Mouse (Mus musculus): ENCODE data around the gene Mapt.
"Not testable (repeated sequence)": the region's sequence is repeated elsewhere in the genome, so short reads cannot be mapped to it uniquely, and the experiment has no call there.

Gene Mapt

DNA sequence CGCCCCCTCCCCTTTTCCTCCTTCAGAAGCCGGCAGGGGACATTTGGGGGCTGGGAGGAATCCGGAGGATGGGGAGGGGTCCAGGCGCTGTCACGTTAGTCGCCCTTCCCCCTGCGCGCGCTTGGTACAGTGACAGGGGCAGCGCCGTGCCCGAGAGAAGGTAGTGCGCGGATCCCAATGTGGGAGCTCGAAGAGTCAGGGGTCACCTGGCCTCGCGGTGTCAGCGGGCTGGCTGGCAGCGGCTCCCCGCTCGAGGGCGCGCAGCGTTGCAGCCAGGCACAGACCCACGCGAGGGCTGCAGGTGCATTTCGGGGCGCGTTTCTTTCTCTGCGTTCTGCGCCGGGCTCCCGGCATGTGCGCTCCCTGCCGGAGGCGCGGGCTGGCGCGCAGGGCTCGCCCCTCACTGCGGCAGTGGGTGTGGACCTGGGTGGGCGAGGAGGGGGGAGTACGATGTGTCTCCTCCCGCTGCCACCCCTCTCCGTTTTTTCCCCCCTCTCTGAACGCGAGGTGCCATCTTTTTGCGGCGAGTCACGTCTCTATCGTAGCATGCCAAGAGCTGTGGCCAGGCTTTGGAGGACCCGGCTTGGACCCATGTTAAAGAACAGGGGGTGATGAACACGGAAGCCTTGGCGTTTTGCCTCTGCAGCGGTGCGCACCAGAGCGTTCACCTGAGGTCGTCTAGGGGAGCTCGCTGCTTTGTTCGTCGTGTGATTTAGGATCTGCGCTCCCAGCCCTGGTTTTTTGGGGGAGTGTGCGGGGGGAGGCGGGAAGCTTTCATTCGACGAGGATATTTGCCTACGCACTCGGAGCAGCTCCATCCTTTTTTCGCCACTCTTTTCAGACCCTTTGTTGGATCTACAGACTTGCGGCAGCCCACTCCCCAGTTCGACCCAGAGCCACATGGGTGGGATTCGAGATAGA lies 1.2 kb downstream of the Mapt start:
- peak; percentile 26; the same call in 1 of the 2 replicates for ATAC-seq (ENCODE audit: insufficient number of reproducible peaks, low FRiP score, low TSS enrichment)

DNA sequence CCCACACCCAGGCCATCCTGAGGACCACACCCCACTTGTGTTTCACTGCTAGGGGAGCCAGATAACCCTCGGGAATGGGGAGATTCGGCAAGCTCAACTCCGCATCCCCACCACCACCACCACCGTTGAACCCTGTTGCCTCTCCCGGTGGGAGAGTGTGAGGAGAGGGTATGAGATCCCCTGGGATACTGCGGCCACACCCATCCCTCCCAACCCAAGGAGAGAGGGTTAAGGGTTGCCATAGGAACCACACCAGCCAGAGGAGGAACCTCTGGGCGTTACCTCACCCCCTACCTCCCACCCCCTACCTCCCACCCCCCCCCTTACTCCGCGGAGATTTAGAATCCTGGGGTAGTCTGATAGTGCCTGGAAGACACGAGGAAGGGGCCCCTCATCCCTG lies 1.9 kb downstream of the Mapt start:
- no peak for ATAC-seq (ENCODE audit: insufficient number of reproducible peaks, low FRiP score, low TSS enrichment)

DNA sequence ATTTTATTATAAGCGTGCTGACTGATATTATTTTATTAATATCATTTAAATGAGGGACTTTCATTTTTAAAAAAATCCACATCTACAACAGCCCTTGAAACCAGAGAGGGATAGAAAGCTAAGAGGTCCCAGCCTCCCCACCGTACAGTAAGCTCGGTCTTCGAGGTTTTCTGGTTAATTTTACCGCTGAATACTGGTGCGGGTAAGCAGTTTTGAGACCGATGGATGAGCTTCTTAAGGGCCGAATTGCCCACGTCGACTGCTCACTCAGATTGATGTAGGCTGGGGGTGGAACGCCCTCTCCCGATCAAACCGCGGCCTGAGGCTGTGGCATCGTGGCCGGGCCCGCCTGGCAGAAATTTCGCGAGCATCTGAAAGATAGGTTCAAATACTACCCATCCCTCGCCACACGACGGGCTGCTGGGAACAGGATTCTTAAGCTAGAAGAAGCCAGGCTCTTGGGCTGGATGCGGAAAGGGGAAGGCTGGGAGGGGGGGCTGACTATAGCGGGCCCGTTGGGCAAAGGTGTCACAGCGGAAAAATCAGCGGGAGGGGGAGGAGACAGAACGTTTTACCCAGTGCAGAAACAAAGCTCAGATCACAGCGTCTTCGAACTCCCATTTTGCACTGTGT lies 2.5 kb downstream of the Mapt start:
- ATAC-seq (ENCODE audit: insufficient number of reproducible peaks, low FRiP score, low TSS enrichment): no peak

DNA sequence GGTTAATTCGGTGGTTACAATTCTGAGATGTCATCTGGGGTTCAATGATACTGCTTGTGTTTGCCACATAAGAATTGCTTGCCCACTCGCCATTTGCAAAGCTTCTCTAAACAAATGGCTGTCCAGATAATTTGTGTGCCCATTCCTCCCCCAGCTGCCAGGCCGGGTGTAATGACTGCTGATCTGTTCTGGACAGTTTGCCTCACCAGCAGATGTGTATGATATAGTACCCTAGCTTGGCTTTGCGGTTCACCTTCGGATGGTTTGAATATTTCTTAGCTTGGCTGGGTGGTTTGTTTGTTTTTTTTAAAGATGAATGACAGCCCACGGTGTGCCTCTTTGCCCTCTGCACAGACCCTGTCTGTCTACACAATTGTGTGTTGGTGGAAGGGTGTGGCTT lies 3.5 kb downstream of the Mapt start:
- no peak for ATAC-seq (ENCODE audit: insufficient number of reproducible peaks, low FRiP score, low TSS enrichment)

- no peak for ATAC-seq (ENCODE audit: insufficient number of reproducible peaks, low FRiP score, low TSS enrichment)
Observed at GRCm38 (mm10) chr11:104235881-104236280, 4.7 kb downstream of the Mapt start.

DNA sequence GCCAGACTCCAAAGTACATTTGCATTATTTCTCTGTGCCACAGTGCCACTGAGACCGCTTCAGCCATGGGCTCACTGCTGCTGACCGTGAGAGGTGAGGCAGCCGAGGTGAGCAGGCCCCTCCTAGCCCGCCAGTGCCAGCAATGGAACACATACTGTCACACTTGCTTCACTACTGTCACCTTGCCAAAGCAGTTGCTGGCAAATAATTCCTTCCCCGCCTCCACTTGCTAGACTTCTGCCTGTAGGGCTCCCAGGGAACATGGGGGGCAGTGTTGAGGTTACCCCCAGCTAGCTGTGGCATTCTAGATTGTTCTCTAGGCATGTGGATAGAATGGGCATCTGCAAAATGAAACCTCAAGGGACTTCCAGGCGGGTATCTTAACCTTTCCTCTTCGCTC lies 6.0 kb downstream of the Mapt start:
- ATAC-seq (ENCODE audit: insufficient number of reproducible peaks, low FRiP score, low TSS enrichment): peak; percentile 74; the same call in 1 of the 2 replicates

DNA sequence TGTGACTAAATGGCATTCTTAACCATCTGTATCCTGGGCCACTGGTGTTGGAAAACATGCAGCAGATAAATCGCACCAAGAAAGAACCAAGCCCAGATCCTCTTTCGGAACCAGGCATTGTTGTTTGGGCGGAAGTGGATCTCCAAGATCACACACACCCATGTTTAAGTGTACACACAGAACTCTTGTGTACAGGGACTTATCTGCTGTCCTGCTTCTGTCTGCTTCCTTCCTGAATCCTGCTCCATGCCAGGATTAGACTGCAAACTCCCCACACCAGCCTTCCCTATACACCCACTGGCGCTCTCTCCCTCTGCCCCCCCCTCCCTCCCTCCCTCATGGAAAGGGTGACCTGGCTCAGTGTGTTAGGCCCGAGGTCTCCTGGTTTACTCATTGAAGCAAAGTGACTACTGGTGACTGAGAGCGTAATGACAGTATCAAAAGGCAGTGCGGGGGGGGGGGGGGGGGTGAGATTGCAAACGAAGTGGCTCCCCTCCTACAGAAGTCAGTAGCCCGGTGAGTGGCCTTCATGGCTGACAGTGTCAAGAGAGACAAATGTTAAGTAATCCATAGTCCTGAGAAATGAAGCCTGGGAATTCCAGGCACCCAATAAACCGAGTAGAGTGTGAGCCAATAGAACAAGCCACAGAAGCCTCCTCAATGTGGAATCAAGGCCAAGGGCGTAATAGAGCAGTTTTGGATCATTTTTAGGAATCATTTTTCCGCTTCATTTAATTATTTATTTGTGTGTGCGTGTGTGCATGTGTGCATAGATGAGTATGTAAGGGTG lies 7.0 kb downstream of the Mapt start:
- ATAC-seq (ENCODE audit: insufficient number of reproducible peaks, low FRiP score, low TSS enrichment): no peak

- not testable (repeated sequence) for ATAC-seq (ENCODE audit: insufficient number of reproducible peaks, low FRiP score, low TSS enrichment)
Observed at GRCm38 (mm10) chr11:104245478-104245877, 14.3 kb downstream of the Mapt start.

DNA sequence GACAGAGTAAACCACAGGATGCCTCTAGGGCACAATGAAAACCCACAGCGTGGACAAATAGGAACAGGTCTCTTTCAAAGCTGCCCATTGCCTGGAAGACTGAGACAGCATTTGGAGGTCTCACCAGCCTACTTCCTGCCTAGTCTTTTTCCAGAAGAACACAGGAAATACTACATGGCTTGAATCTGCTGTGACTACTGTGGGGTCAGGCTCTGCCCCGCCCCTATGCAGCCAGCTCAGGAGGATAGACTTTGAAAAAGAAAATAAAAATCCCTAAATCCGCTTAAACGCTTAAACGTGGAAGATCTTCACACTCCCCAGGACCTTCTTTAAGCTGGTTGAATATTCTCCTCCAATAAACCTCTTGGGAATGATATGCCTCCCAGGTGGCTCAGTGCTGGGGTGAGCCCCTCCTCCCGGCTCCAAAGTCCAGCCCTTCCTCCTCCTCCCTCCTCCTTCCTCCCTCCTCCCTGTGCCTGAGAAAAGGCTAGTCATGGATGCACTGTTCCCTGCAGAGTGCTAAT lies 15.0 kb downstream of the Mapt start:
- ATAC-seq (ENCODE audit: insufficient number of reproducible peaks, low FRiP score, low TSS enrichment): no peak

DNA sequence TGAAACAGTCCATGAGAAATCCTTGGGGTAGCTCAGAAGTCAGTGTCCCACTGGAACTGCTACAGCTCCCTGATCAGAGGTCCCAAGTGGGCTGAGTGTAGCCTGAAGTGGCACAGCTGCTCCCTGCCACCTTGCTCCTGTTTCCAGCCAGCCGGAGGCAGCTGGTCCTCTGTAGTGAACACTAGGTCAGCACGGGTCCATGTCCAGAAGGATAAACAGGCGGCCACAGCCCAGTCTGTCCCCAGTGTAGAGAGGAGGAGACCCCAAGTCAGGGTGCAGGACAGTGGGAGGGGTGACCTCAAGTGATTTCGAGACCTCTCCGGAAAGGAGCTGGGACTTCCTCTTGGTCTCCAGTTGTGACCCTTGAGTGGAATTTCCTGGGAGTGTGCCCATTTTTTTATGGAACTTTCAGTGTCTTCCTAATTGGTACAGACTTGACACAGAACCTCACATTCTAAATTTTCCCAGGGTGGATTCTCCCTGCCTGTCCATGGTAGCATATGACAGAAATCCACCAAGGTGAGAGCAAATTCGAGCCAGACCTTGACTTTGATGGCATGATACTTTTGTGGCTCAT lies 16.0 kb downstream of the Mapt start:
- no peak for ATAC-seq (ENCODE audit: insufficient number of reproducible peaks, low FRiP score, low TSS enrichment)

DNA sequence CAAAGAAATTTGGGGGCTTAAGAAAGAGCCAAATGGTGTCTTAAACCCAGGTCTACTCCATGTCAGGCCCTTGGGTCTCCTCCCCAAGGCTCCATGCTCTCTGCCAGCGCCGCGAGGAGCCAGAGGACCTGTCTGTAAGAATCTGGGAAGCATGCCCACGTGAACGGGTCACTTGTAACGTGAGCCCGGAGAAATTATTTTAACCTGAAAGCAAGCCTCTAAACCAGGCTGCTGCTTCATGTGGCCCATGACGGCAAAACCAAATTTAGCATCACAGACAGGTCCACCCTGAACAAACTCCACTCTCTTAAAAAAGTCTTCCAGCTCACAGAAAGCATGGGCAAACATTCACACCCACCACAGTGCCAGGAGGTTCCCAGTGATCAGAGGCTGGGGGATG lies 18.2 kb downstream of the Mapt start:
- no peak for ATAC-seq (ENCODE audit: insufficient number of reproducible peaks, low FRiP score, low TSS enrichment)

GRCm38 (mm10) chr11:104251121-104251520 lies 19.9 kb downstream of the Mapt start:
- ATAC-seq (ENCODE audit: insufficient number of reproducible peaks, low FRiP score, low TSS enrichment): no peak

- ATAC-seq (ENCODE audit: insufficient number of reproducible peaks, low FRiP score, low TSS enrichment): no peak
Observed at GRCm38 (mm10) chr11:104252094-104252493, 20.9 kb downstream of the Mapt start.

DNA sequence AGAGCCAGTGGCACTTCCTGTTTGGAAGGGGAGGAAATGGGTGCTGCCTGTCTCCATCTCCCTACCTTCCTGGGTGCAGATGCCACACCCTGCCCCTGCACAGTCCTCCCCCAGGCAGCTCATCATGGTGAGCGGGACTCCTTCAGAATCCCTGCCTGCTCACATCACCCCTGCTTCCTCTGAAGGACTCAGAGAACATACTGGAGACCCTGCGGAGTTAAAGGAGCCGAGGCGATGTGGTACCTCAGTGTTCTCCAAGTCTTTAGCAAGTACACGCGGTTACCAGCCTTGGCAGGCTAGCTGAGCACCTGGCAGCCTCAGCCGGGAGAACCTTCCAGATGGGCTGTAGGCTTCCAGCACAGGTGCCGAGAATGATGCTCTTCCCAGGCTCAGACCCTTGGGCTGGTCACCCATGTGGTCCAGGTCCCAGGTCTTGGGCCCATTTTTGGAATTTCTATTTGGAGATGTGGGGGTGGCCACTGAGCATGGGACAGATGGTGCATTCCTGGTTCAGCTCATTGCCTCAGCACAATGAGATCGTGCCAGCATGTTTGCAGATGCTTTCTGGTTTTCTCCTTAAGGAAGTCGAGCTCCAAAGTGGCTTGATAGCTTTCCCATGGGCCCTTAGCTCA lies 23.3 kb downstream of the Mapt start:
- peak; percentile 68; the same call in 1 of the 2 replicates for ATAC-seq (ENCODE audit: insufficient number of reproducible peaks, low FRiP score, low TSS enrichment)

GRCm38 (mm10) chr11:104256179-104256578 lies 25.0 kb downstream of the Mapt start:
- no peak for ATAC-seq (ENCODE audit: insufficient number of reproducible peaks, low FRiP score, low TSS enrichment)

- no peak for ATAC-seq (ENCODE audit: insufficient number of reproducible peaks, low FRiP score, low TSS enrichment)
Observed at GRCm38 (mm10) chr11:104258991-104259390, 27.8 kb downstream of the Mapt start.

DNA sequence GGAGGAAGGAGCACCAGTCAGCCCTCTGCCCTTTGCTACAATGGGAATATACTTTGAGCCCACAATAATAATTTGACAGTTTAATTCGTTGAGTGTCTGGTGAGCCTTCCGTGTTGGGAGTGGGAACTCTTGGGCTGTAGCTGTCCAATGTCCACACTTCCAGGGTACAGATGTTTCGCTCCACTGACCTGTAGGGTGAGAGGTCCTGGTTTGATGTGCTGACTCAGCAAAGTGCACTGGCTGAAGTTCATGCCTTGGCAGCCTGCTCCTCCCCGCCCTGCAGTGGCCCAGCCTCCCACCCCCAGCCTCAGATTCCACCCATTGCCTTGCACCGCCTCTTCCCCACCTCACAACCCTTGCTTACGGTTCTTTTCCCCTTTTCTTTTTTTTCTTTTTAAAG lies 33.5 kb downstream of the Mapt start:
- no peak for ATAC-seq (ENCODE audit: insufficient number of reproducible peaks, low FRiP score, low TSS enrichment)

DNA sequence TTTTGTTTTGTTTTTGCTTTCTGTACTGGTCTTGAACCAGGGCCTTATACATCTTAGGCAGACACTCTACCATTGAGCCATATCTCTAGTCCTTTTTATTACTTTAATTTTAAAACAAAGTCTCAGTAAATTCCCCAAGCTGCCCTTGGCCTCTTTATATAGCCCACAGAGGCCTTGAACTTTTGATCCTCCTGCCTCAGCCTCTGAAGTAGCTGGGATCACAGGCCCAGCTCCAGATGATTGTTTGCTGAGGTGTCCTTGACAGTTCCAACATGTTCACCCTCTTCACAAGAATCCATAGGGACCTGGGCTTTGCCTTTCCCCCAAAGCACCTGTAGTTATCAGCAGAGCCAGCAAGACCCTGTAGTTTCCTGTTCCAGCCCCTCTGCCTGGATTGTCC lies 34.5 kb downstream of the Mapt start:
- no peak for ATAC-seq (ENCODE audit: insufficient number of reproducible peaks, low FRiP score, low TSS enrichment)

GRCm38 (mm10) chr11:104267380-104267779 lies 36.2 kb downstream of the Mapt start:
- no peak for ATAC-seq (ENCODE audit: insufficient number of reproducible peaks, low FRiP score, low TSS enrichment)

- no peak for ATAC-seq (ENCODE audit: insufficient number of reproducible peaks, low FRiP score, low TSS enrichment)
Observed at GRCm38 (mm10) chr11:104269385-104269822, 38.2 kb downstream of the Mapt start.
